Mouse (Mus musculus) E14TG2a.4 (cell line): Measurements from ENCODE around the gene Nutf2-ps1.

ENCODE experiments used
- H3K27me3 ChIP-seq: 2 replicates; pipeline ENCODE4 v1.6.1; 2014; ENCODE audit warnings: low read length, control low read depth; ENCODE audit not compliant: insufficient read depth
- H3K36me3 ChIP-seq: 2 replicates; pipeline ENCODE4 v1.6.1; 2014; ENCODE audit warnings: low read length, control low read depth; ENCODE audit not compliant: insufficient read depth
- H3K4me1 ChIP-seq: replicated peaks from 2 replicates; pipeline ENCODE4 v1.6.1; 2014; ENCODE audit warnings: low read depth, low read length, control low read depth
- H3K4me3 ChIP-seq: replicated peaks from 2 replicates; pipeline ENCODE4 v1.5.1; 2014; ENCODE audit warnings: mild to moderate bottlenecking, low read length
- H3K9me3 ChIP-seq: 2 replicates; pipeline ENCODE4 v1.6.1; 2014; ENCODE audit warnings: low read length, control low read depth
- CTCF ChIP-seq: conservative IDR thresholded peaks from 2 replicates; pipeline ENCODE4 v1.5.1; 2014; ENCODE audit warnings: low read length
- NANOG ChIP-seq: IDR thresholded peaks from 2 replicates; pipeline ENCODE4 v1.6.1; 2014; ENCODE audit warnings: borderline replicate concordance, low read length, mixed read lengths
- POU5F1 ChIP-seq: IDR thresholded peaks from 2 replicates; pipeline ENCODE4 v1.6.1; 2014; ENCODE audit warnings: low read length, borderline replicate concordance

The Nutf2-ps1 gene

GRCm38 (mm10) chr19:53571501-53572428 lies 17.1 kb downstream of the Nutf2-ps1 start:
- Histone ChIP-seq H3K36me3 (no peaks in the 10 kb centered on the region), H3K4me3 (no peak overlapping the region; the same call in 1 of the 2 replicates), H3K9me3 (no peaks in the 10 kb centered on the region), H3K4me1 (peaks cover 61% of the 10 kb centered on the region), H3K27me3 (no peaks in the 10 kb centered on the region)
- TF ChIP-seq NANOG (no peak), POU5F1 (no peak), CTCF (no peak)

- Histone ChIP-seq H3K4me1 (peaks cover 58% of the 10 kb centered on the region), H3K36me3 (no peaks in the 10 kb centered on the region), H3K9me3 (no peaks in the 10 kb centered on the region), H3K4me3 (no peak overlapping the region), H3K27me3 (no peaks in the 10 kb centered on the region)
- no peak for TF ChIP-seq POU5F1
- TF ChIP-seq NANOG = no peak
- no peak for TF ChIP-seq CTCF
Observed at GRCm38 (mm10) chr19:53571056-53571455, 17.8 kb downstream of the Nutf2-ps1 start.

DNA sequence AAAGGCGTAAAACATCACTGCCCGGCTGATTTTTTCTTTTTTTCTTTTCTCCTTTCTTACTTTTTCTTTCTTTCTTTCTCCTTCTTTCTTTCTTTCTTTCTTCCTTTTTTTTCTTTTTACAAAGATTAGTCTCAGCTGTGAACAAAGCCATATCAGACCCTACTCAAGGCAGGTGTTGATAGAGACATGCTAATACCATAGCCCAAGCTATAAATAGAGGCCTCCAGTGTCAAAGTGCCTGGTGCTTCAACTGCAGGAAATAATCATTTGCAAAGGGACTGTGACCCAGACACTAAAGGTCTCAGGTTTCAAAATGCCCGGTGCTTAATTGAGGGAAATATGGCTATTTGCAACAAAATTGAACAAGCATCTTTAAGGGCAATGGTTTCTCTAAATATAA lies 20.3 kb downstream of the Nutf2-ps1 start:
- no peaks in the 10 kb centered on the region for H3K9me3 ChIP-seq
- H3K4me1 ChIP-seq = peaks cover 38% of the 10 kb centered on the region
- H3K4me3 ChIP-seq = no peak overlapping the region
- no peaks in the 10 kb centered on the region for H3K36me3 ChIP-seq
- no peaks in the 10 kb centered on the region for H3K27me3 ChIP-seq
- TF ChIP-seq NANOG (no peak), POU5F1 (no peak), CTCF (no peak)

GRCm38 (mm10) chr19:53567864-53568263 lies 21.0 kb downstream of the Nutf2-ps1 start:
- Histone ChIP-seq H3K9me3 (no peaks in the 10 kb centered on the region), H3K4me1 (peaks cover 31% of the 10 kb centered on the region), H3K4me3 (no peak overlapping the region), H3K27me3 (no peaks in the 10 kb centered on the region), H3K36me3 (no peaks in the 10 kb centered on the region)
- TF ChIP-seq NANOG (no peak), POU5F1 (no peak)

- no peaks in the 10 kb centered on the region for H3K9me3 ChIP-seq
- TF ChIP-seq CTCF = no peak
- no peak for TF ChIP-seq NANOG
- TF ChIP-seq POU5F1 = no peak
- H3K4me1 ChIP-seq = peaks cover 11% of the 10 kb centered on the region
- H3K36me3 ChIP-seq = no peaks in the 10 kb centered on the region
- no peak overlapping the region for H3K4me3 ChIP-seq
- no peaks in the 10 kb centered on the region for H3K27me3 ChIP-seq
Observed at GRCm38 (mm10) chr19:53565565-53566277, 23.1 kb downstream of the Nutf2-ps1 start.

- Histone ChIP-seq H3K36me3 (no peaks in the 10 kb centered on the region), H3K9me3 (peaks cover 11% of the 10 kb centered on the region), H3K4me1 (peaks cover 11% of the 10 kb centered on the region), H3K27me3 (no peaks in the 10 kb centered on the region), H3K4me3 (no peak overlapping the region)
- TF ChIP-seq CTCF (no peak), NANOG (no peak), POU5F1 (no peak)
Observed at GRCm38 (mm10) chr19:53564174-53564573, 24.7 kb downstream of the Nutf2-ps1 start.

DNA sequence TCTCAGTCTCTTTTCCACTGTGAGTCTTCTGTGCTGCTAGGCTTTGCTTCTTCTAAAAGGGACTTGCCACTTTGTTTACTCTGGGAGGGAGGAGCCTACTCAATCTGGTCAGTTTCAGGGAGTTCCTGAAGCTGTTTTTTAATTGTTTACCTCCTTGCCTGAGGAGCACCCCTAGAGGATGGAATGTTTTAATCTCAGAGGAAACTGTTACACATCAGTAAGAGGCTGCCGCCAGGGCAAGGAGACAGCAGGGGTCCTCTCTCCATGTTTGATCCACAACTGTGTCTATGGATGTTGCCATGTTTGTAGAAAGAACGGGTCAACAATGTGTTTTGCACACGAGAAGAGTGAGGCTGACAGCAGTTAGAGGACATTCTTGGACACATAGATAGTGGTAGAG lies 28.4 kb downstream of the Nutf2-ps1 start:
- Histone ChIP-seq H3K9me3 (peaks cover 11% of the 10 kb centered on the region), H3K36me3 (no peaks in the 10 kb centered on the region)

GRCm38 (mm10) chr19:53557267-53557936 lies 31.5 kb downstream of the Nutf2-ps1 start:
- H3K4me1 ChIP-seq = peaks cover 63% of the 10 kb centered on the region
- peaks cover 11% of the 10 kb centered on the region for H3K9me3 ChIP-seq
- no peak for TF ChIP-seq CTCF
- no peak for TF ChIP-seq NANOG
- no peak for TF ChIP-seq POU5F1
- H3K36me3 ChIP-seq = no peaks in the 10 kb centered on the region
- H3K27me3 ChIP-seq = no peaks in the 10 kb centered on the region
- H3K4me3 ChIP-seq = peak overlapping the region; percentile 71

More for the DNA sequence above, 28.4 kb downstream of the Nutf2-ps1 start:
- TF ChIP-seq POU5F1 = no peak
- TF ChIP-seq NANOG = no peak
- no peak for TF ChIP-seq CTCF
- Histone ChIP-seq H3K4me3 (no peak overlapping the region), H3K4me1 (peaks cover 38% of the 10 kb centered on the region), H3K27me3 (no peaks in the 10 kb centered on the region)
